ENCODE assay signal across 9 mouse cellular contexts in the genomic region with DNA sequence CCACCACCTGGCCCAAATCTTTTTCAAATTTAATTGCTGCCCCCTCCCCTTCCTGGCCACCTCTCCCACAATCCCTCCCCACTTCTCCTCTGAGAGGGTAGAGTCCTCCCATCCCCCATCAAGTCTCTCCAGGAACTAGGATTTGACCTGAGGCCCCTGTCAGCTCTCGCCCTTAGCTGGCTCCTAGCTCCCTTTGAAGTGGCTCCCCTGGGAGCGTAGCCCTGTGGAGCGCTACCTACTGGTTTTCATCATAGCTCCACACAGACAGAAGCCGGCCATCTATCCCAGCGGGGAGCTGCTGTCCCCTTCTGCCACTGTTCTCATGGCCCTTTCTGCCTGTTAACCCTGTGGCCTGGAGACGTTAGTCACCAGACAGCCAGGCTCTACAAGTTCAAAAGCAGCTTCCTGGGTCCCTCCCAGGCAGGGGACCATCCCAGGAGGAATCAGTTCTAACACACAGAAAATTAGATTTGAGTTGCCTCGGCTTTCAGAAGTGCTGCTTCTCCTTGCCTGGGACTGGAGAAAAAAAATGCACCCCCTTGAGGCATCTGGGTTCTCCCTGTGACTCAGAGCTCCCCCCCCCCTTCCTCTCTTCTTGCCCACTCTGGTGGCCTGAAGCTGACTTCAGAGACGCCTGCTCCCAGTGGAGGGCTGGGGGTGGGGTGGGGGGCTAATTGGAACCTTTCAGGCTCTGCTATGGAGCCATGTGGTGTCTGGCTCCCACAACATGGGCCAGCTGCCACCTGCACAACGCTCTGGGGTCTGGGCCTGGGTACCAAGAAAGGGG. TPM values are rescaled to one million over a fixed set of nuclear protein-coding genes. Genes with fewer than 3 reads are reported as not detected.
DNase-seq lines count a peak whose midpoint lies in the region; ATAC-seq and TF ChIP-seq lines count a peak whose summit lies in the region.
"Had no signal": no experiment of that assay in that cellular context is flagged by ENCODE, and none has a peak within 500 bp of the region (broad histone marks: within the 10 kb centered on the region; RNA-seq: fewer than 3 reads in every experiment).

No protein-coding gene starts in this region.

- peaks cover 21% of the 10 kb centered on the region for H3K36me3 ChIP-seq in embryonic facial prominence, embryonic 13.5 days
- H3K36me3 ChIP-seq in intestine, embryonic 15.5 days = peaks cover 4% of the 10 kb centered on the region; the same call in 1 of the 2 replicates

- H3K27me3 ChIP-seq in embryonic facial prominence, embryonic 13.5 days = no peaks in the 10 kb centered on the region
- no peaks in the 10 kb centered on the region for H3K27me3 ChIP-seq in intestine, embryonic 15.5 days (replicated peaks)

- peak overlapping the region; percentile 92 for H3K27ac ChIP-seq in layer of hippocampus, adult 2 months
- H3K27ac ChIP-seq in embryonic facial prominence, embryonic 13.5 days = peak overlapping the region; percentile 89
- H3K27ac ChIP-seq in intestine, embryonic 15.5 days = peak overlapping the region; percentile 69
- peak overlapping the region; percentile 99 for H3K27ac ChIP-seq in olfactory bulb, adult 2 months (ENCODE audit: insufficient read depth, low read depth, low read length)

- WGBS in embryonic facial prominence, embryonic 13.5 days = 7% methylated on average over 9 of the region's 9 CpGs
- 23% methylated on average over 9 of the region's 9 CpGs for WGBS in intestine, embryonic 15.5 days
- WGBS in olfactory bulb, adult 2 months = 20% methylated on average over 9 of the region's 9 CpGs

- H3K9me3 ChIP-seq in embryonic facial prominence, embryonic 13.5 days = no peaks in the 10 kb centered on the region
- H3K9me3 ChIP-seq in intestine, embryonic 15.5 days = no peaks in the 10 kb centered on the region

- 0 out of 2 replicates have a peak, but pooled peaks have one; percentile 18 for TF ChIP-seq POLR2A in olfactory bulb, adult 2 months (IDR thresholded peaks at IDR 0.05; ENCODE audit: insufficient read depth, low read depth, low read length)

- peaks cover 48% of the 10 kb centered on the region for H3K4me1 ChIP-seq in embryonic facial prominence, embryonic 13.5 days
- peaks cover 34% of the 10 kb centered on the region for H3K4me1 ChIP-seq in intestine, embryonic 15.5 days (replicated peaks)
- peaks cover 56% of the 10 kb centered on the region for H3K4me1 ChIP-seq in olfactory bulb, adult 2 months (ENCODE audit: control insufficient read depth, insufficient read depth, low read length)

- peak overlapping the region; percentile 43; the same call in 1 of the 2 replicates for H3K4me3 ChIP-seq in layer of hippocampus, adult 2 months
- H3K4me3 ChIP-seq in embryonic facial prominence, embryonic 13.5 days = no peak overlapping the region
- H3K4me3 ChIP-seq in intestine, embryonic 15.5 days (replicated peaks) = no peak overlapping the region
- H3K4me3 ChIP-seq in olfactory bulb, adult 2 months (ENCODE audit: insufficient read depth, low read depth, low read length) = peak overlapping the region; percentile 32

- DNase-seq in layer of hippocampus, adult 2 months (ENCODE audit: low spot score in 2 of 2) = no peak
- no peak for DNase-seq in layer of hippocampus, postnatal 10 days (ENCODE audit: low spot score in 2 of 2)
- DNase-seq in right cerebral cortex, adult 2 months (ENCODE audit: low spot score in 2 of 2) = no peak
- DNase-seq in spleen, postnatal 36 days (ENCODE audit: low spot score in 2 of 2) = no peak
- DNase-seq in cerebellum, adult 9-11 months = no peak

- peak overlapping the region; percentile 54 for H3K4me2 ChIP-seq in embryonic facial prominence, embryonic 13.5 days
- H3K4me2 ChIP-seq in intestine, embryonic 15.5 days (replicated peaks) = peak overlapping the region; percentile 51

- TF ChIP-seq CTCF in layer of hippocampus, adult 2 months (conservative IDR thresholded peaks at IDR 0.05) = peak; percentile 37
- TF ChIP-seq CTCF in olfactory bulb, adult 2 months (IDR thresholded peaks at IDR 0.05; ENCODE audit: insufficient read depth, low read depth, low read length) = no peak

- H3K9ac ChIP-seq in embryonic facial prominence, embryonic 13.5 days = peak overlapping the region; percentile 56; the same call in 1 of the 2 replicates
- no peak overlapping the region for H3K9ac ChIP-seq in intestine, embryonic 15.5 days

- ATAC-seq in embryonic facial prominence, embryonic 13.5 days (ENCODE audit: insufficient number of reproducible peaks, insufficient read depth, low FRiP score, low TSS enrichment, low read depth) = 0 out of 2 replicates have a peak, but pooled peaks have one; percentile 23
- peak; percentile 48 for ATAC-seq in intestine, embryonic 15.5 days

RNA-seq across cellular contexts. Expression of a gene that starts 19.5 kb away (rescaled TPM):
- total RNA-seq in layer of hippocampus, adult 2 months (2021) = 10 to 100 TPM; 16.9 to 19.8 TPM
- total RNA-seq in layer of hippocampus, postnatal 10 days (2021) = 10 to 100 TPM; 20.9 to 21.9 TPM
- 39.4 and 46.8 TPM in 2 replicates for polyA plus RNA-seq in embryonic facial prominence, embryonic 13.5 days (2015; fragmentation: Nextera tagmentation; extraction: Ambion mirVana)
- polyA plus RNA-seq in intestine, embryonic 15.5 days (2015; fragmentation: Nextera tagmentation; extraction: Ambion mirVana) = 44.8 and 52.8 TPM in 2 replicates
- not detected in 2 replicates for polyA plus RNA-seq in olfactory bulb, adult 2 months (2012; ENCODE audit: insufficient read depth, insufficient read length, low replicate concordance, missing spikeins)

RNA-seq across cellular contexts. Expression of a gene that starts 53.5 kb away (rescaled TPM):
- total RNA-seq in layer of hippocampus, adult 2 months (2021) = not detected
- under 1 TPM; 0.55 to 0.87 TPM for total RNA-seq in layer of hippocampus, postnatal 10 days (2021)
- 0.31 TPM in 1 of 2 replicates, not detected in the other for polyA plus RNA-seq in embryonic facial prominence, embryonic 13.5 days (2015; fragmentation: Nextera tagmentation; extraction: Ambion mirVana)
- 0.24 and 0.30 TPM in 2 replicates for polyA plus RNA-seq in intestine, embryonic 15.5 days (2015; fragmentation: Nextera tagmentation; extraction: Ambion mirVana)
- not detected in 2 replicates for polyA plus RNA-seq in olfactory bulb, adult 2 months (2012; ENCODE audit: insufficient read depth, insufficient read length, low replicate concordance, missing spikeins)
- total RNA-seq: left cerebral cortex, postnatal 10 days had no signal

RNA-seq across cellular contexts. Expression of a gene that starts 53.6 kb away (rescaled TPM):
- total RNA-seq in layer of hippocampus, adult 2 months (2021) = 100 to 1,000 TPM; 382 to 388 TPM
- total RNA-seq in layer of hippocampus, postnatal 10 days (2021) = 100 to 1,000 TPM; 469 to 476 TPM
- 432 and 479 TPM in 2 replicates for polyA plus RNA-seq in embryonic facial prominence, embryonic 13.5 days (2015; fragmentation: Nextera tagmentation; extraction: Ambion mirVana)
- polyA plus RNA-seq in intestine, embryonic 15.5 days (2015; fragmentation: Nextera tagmentation; extraction: Ambion mirVana) = 688 and 736 TPM in 2 replicates
- 359 and 724 TPM in 2 replicates for polyA plus RNA-seq in olfactory bulb, adult 2 months (2012; ENCODE audit: insufficient read depth, insufficient read length, low replicate concordance, missing spikeins)

RNA-seq across cellular contexts. Expression of a gene that starts 54.9 kb away (rescaled TPM):
- 100 to 1,000 TPM; 103 to 112 TPM for total RNA-seq in layer of hippocampus, adult 2 months (2021)
- total RNA-seq in layer of hippocampus, postnatal 10 days (2021) = 10 to 100 TPM; 74.9 to 77.7 TPM
- polyA plus RNA-seq in embryonic facial prominence, embryonic 13.5 days (2015; fragmentation: Nextera tagmentation; extraction: Ambion mirVana) = 75.0 and 76.5 TPM in 2 replicates
- polyA plus RNA-seq in intestine, embryonic 15.5 days (2015; fragmentation: Nextera tagmentation; extraction: Ambion mirVana) = 86.0 TPM in 2 replicates
- not detected in 2 replicates for polyA plus RNA-seq in olfactory bulb, adult 2 months (2012; ENCODE audit: insufficient read depth, insufficient read length, low replicate concordance, missing spikeins)

Comparison
In these comparisons a context has a peak if more than half of its experiments do, and no peak if none do; other contexts are left out.
1. H3K4me3 ChIP-seq: peak in layer of hippocampus, adult 2 months (single experiment) and olfactory bulb, adult 2 months (single experiment); none in embryonic facial prominence, embryonic 13.5 days (single experiment) and intestine, embryonic 15.5 days (single experiment).
2. RNA of a gene that starts 19.5 kb away (polyA plus RNA-seq): 39.4 to 46.8 TPM in embryonic facial prominence, embryonic 13.5 days and 44.8 to 52.8 TPM in intestine, embryonic 15.5 days; not detected in olfactory bulb, adult 2 months; every median in the first group is over 10 times any median in the second.
3. Peak in every context shown above with its lines, with median percentiles within 50 percentile points of each other: H3K27ac ChIP-seq.